Mouse (Mus musculus): ENCODE data around the gene Mettl6. TPM values are rescaled to one million over a fixed set of nuclear protein-coding genes. Genes with fewer than 3 reads are reported as not detected.

The Mettl6 gene
- polyA plus RNA-seq, 1 experiment: 10.2 TPM

- WGBS: 31% methylated on average over 15 of the region's 15 CpGs
- DNase-seq: no peak
- Histone ChIP-seq H3K4me3 (replicated peaks; ENCODE audit: extremely low read depth, low read depth, low read length) (no peak overlapping the region), H3K4me1 (ENCODE audit: control insufficient read depth, insufficient read depth, low read length) (peaks cover 14% of the 10 kb centered on the region)
- TF ChIP-seq CTCF (IDR thresholded peaks at IDR 0.05; ENCODE audit: insufficient read depth, low read length) (no peak), POLR2A (IDR thresholded peaks at IDR 0.05; ENCODE audit: borderline replicate concordance, extremely low read depth, low read depth, low read length) (no peak)
Measured at GRCm38 (mm10) chr14:31428211-31429003, 66.4 kb downstream of the Mettl6 start.

Other genes starting within 250 kb of the Mettl6 start
- gene Phf7, start 243.7 kb downstream of the Mettl6 start, polyA plus RNA-seq (2012; rRNA removed): 4.8 and 5.4 TPM in 2 replicates
- 43.9 and 48.3 TPM in 2 replicates for gene Bap1, start 243.6 kb downstream of the Mettl6 start, polyA plus RNA-seq (2012; rRNA removed)
- 3.9 and 5.5 TPM in 2 replicates for gene Dnah1, start 171.1 kb downstream of the Mettl6 start, polyA plus RNA-seq (2012; rRNA removed)
- 11.0 and 12.2 TPM in 2 replicates for gene Capn7, start 158.4 kb downstream of the Mettl6 start, polyA plus RNA-seq (2012; rRNA removed)
- 40.9 and 50.1 TPM in 2 replicates for gene Sh3bp5, start 59.0 kb downstream of the Mettl6 start, polyA plus RNA-seq (2012; rRNA removed)
- gene Eaf1, start 641 bp downstream of the Mettl6 start, polyA plus RNA-seq (2012; rRNA removed): 38.1 and 48.4 TPM in 2 replicates
- 37.6 and 55.3 TPM in 2 replicates for gene Colq, start 96.3 kb upstream of the Mettl6 start, polyA plus RNA-seq (2012; rRNA removed)
- gene Gm49387, start 145.8 kb upstream of the Mettl6 start, polyA plus RNA-seq (2012; rRNA removed): not detected in 2 replicates
- 27.5 and 52.3 TPM in 2 replicates for gene Btd, start 146.0 kb upstream of the Mettl6 start, polyA plus RNA-seq (2012; rRNA removed)
- gene Hacl1, start 146.2 kb upstream of the Mettl6 start, polyA plus RNA-seq (2012; rRNA removed): 7.8 and 10.7 TPM in 2 replicates